ENCODE assay signal across 10 mouse cellular contexts in the genomic region with DNA sequence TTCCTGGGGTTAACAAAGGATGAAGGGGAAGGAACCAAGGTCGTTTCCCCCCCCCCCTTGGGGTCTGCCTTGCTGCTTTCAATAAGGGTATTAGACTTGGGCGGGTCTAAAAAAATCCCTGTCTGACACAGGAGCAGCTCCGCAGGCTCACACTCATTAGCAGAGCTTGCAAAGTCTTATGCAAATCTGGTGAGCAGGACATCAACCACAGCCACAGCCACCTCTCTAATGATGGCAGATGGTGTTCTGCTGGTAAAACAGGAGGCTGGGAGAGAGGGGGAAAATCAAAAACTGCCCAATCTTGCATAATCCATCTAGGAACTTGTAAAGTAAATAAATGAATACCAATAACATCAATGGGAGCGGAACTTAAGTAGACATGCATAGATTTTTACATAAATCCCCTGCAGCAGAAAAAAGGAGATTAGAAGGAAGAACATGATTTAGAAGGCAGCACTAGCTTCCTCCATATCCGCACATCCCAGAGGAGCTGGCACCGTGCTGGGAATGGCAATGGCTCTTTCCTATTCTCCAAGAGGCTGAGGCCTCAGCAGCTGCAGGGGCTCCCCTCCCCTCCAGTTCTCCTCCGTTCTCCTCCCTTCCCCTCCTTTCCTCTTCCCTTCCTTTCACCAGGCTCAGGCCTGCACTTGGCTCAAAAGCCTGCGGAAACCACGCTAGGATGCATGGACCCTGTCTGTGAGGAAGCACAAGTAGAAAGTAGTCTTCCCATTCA.
A peak's percentile ranks its signal among the peaks of the same experiment; 100 is the strongest.
DNase-seq lines count a peak whose midpoint lies in the region; ATAC-seq and TF ChIP-seq lines count a peak whose summit lies in the region.
"Had no signal": no experiment of that assay in that cellular context is flagged by ENCODE, and none has a peak within 500 bp of the region (broad histone marks: within the 10 kb centered on the region; RNA-seq: fewer than 3 reads in every experiment).

No protein-coding gene starts in this region.

- TF ChIP-seq POLR2A in brain, embryonic 14.5 days (IDR thresholded peaks at IDR 0.05; ENCODE audit: borderline replicate concordance, extremely low read depth, insufficient read depth, insufficient read length, poor library complexity, severe bottlenecking): no peak

- intact Hi-C loops in gastrocnemius, postnatal 36 days (cut with DNase I): no loop called here
- intact Hi-C loops in heart, postnatal 14 days (cut with DNase I): no loop called here

- no peak overlapping the region for H3K4me2 ChIP-seq in hindbrain, embryonic 14.5 days (replicated peaks)
- no peak overlapping the region; the same call in 1 of the 2 replicates for H3K4me2 ChIP-seq in midbrain, embryonic 13.5 days (replicated peaks)

- H3K9me3 ChIP-seq in hindbrain, embryonic 14.5 days (ENCODE audit: control insufficient read depth, low read length): peaks cover 5% of the 10 kb centered on the region; the same call in 1 of the 2 replicates
- no peaks in the 10 kb centered on the region for H3K9me3 ChIP-seq in midbrain, embryonic 13.5 days
- H3K9me3 ChIP-seq: megakaryocyte, embryonic 14.5 days had no signal

- H3K9ac ChIP-seq in hindbrain, embryonic 14.5 days: no peak overlapping the region
- no peak overlapping the region for H3K9ac ChIP-seq in midbrain, embryonic 13.5 days (replicated peaks)

- WGBS in hindbrain, embryonic 14.5 days: 18% methylated on average over 9 of the region's 9 CpGs
- 6% methylated on average over 9 of the region's 9 CpGs for WGBS in midbrain, embryonic 13.5 days

- no peak overlapping the region for H3K4me3 ChIP-seq in hindbrain, embryonic 14.5 days (replicated peaks; ENCODE audit: low read length)
- H3K4me3 ChIP-seq in midbrain, embryonic 13.5 days (replicated peaks): no peak overlapping the region
- H3K4me3 ChIP-seq: gastrocnemius, adult 2 months; megakaryocyte, embryonic 14.5 days had no signal

- peaks cover 11% of the 10 kb centered on the region for H3K4me1 ChIP-seq in hindbrain, embryonic 14.5 days (replicated peaks; ENCODE audit: control insufficient read depth, insufficient read depth, low read length)
- H3K4me1 ChIP-seq in midbrain, embryonic 13.5 days (replicated peaks): peaks cover 25% of the 10 kb centered on the region
- H3K4me1 ChIP-seq: megakaryocyte, embryonic 14.5 days had no signal

- no peaks in the 10 kb centered on the region for H3K27me3 ChIP-seq in hindbrain, embryonic 14.5 days (ENCODE audit: control insufficient read depth, insufficient read depth, low read length)
- H3K27me3 ChIP-seq in midbrain, embryonic 13.5 days: no peaks in the 10 kb centered on the region
- H3K27me3 ChIP-seq: megakaryocyte, embryonic 14.5 days had no signal

- DNase-seq in cerebellum, postnatal 14 days: peak; percentile 7 to 15
- peak; percentile 94 for DNase-seq in brain, embryonic 14.5 days (ENCODE audit: low read depth)
- DNase-seq in hindbrain, embryonic 14.5 days (ENCODE audit: low spot score): no peak
- DNase-seq in gastrocnemius, postnatal 36 days: no peak
- no peak for DNase-seq in thymus, adult 18-20 months
- DNase-seq in heart, postnatal 14 days: no peak
- DNase-seq: gastrocnemius, adult 2 months had no signal

- peak overlapping the region; percentile 62 for H3K27ac ChIP-seq in hindbrain, embryonic 14.5 days
- H3K27ac ChIP-seq in midbrain, embryonic 13.5 days: peak overlapping the region; percentile 81
- H3K27ac ChIP-seq: gastrocnemius, adult 2 months had no signal

- TF ChIP-seq CTCF in brain, embryonic 14.5 days (IDR thresholded peaks at IDR 0.05; ENCODE audit: borderline replicate concordance, extremely low read depth, insufficient read depth, insufficient read length): no peak

- no peaks in the 10 kb centered on the region for H3K36me3 ChIP-seq in hindbrain, embryonic 14.5 days (replicated peaks; ENCODE audit: control insufficient read depth, insufficient read depth)
- H3K36me3 ChIP-seq in midbrain, embryonic 13.5 days: no peaks in the 10 kb centered on the region

- ATAC-seq in cerebellum, adult (ENCODE audit: insufficient number of reproducible peaks, low FRiP score, low TSS enrichment): no peak
- peak; percentile 51; the same call in 1 of the 2 replicates for ATAC-seq in hindbrain, embryonic 14.5 days (ENCODE audit: low FRiP score)
- ATAC-seq in midbrain, embryonic 13.5 days: peak; percentile 97

Comparison
In these comparisons a context has a peak if more than half of its experiments do, and no peak if none do; other contexts are left out.
1. DNase-seq: peak in cerebellum, postnatal 14 days (2 of 2) and brain, embryonic 14.5 days (single experiment); none in hindbrain, embryonic 14.5 days (single experiment), gastrocnemius, postnatal 36 days (0 of 2), thymus, adult 18-20 months (0 of 2) and heart, postnatal 14 days (0 of 2).